Mouse (Mus musculus) kidney, postnatal 4 days (tissue): ENCODE measurements around the gene Fgfr4.

ENCODE experiments used
- DNase-seq, 2 experiments: peaks; one replicate each; pipeline ENCODE4 v3.0.0; 2021; ENCODE audit warnings: mixed read lengths in 2 of 2

Fgfr4 gene

DNA sequence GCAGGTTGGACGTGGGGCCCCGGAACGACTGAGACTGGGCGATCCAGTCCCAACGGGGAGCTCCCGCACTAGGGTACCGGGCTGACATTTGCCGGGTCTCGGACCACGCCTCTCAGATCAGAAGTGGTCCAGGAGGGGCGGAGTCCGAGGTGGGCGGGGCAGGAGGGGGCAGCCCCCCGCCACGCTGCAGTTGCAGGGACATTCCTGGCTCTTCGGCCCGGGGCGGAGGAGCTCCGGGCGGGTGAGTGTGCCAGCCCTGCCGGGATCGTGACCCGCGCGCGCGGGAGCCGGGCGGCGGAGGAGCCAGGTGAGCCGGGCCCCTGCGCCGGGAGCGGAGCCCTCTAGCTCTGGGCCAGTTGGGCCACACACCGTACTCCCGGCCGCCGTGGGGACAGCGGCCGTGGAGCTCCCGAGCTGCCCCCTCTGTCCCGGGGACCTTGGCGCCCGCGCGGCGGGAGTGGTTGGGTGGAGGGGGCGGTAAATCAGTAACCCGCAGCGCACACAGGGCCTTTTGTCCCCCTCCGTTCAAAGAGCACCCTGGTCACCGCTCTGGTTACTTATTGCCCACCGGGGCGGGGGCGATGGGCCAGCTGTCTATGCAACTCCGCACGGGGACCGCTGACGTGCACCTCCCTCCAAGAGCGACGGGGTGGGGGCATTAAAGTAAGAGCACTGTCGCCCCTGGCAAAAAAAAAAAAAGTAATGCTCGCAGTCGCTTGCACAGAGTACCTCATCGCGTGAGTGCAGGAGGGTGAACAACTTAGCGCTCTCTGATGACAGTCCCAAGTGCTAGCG lies at the start of gene Fgfr4:
Gene Fgfr4, plus strand, starts transcription at position 20 of the 795 bp plus-strand sequence.
- peak; percentile 85 to 91 for DNase-seq

DNA sequence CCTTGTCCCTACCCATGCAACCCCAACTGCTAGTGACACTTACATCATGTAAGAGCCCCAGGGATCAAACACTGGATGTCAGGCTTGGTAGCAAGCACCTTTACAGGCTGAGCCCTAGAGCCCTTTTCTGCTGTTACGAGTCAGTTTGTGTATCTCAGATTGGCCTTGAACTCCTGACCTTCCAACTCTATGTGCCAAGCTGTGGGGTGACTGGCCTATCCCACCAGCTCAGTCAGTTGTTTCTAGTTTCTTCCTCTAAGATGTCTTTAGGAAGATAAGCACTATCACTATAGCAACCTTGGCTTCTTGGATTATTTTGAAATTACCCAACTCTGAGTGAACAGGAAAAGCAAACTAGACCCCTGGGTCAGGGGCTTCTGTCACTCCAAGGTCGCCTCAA lies 49.1 kb upstream of the Fgfr4 start:
- no peak for DNase-seq

DNA sequence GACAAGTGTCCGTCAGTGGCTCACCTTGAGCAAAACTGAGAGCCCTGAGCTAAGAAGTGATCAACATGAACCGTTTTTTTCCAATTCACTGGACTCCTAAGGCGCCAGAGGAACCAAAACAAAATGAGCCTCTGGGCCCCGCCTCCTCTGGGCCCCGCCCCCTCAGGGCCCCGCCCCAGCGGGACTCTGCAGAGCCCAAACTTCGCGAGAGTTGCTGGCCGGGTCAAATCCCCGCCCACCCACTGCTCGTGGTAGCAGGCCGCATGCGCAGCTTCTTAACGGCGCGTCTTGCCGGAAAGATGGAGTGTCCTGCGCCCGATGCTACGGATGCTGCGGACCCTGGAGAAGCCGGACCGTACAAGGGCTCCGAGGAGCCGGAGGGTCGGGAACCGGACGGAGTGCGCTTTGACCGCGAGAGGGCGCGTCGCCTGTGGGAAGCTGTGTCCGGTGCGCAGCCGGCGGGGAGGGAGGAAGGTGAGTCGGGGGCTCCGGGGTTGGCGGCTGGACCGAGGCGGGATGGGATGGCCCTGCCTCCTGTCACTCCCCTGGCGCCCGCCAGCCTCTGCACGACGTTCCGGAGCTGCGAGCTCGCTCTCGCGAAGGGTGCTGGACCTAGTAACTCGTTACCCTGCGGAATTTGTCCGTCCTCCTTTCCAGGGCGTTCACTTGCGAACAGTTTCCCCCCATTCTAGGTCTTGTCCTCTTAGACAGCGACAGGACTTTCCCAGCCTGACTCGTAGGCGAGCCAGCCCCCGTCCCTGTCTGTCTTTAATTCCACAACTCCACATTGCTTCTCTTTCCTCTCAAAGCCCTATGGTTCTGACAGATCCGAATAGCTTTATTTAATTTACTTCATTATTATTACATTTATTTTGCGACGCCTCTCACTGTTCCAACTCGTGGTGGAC lies 47.1 kb upstream of the Fgfr4 start, which contains the start of gene Zfp346:
Gene Zfp346, plus strand, starts transcription at position 267 of the 908 bp plus-strand sequence.
- DNase-seq, result peak; percentile 99

DNA sequence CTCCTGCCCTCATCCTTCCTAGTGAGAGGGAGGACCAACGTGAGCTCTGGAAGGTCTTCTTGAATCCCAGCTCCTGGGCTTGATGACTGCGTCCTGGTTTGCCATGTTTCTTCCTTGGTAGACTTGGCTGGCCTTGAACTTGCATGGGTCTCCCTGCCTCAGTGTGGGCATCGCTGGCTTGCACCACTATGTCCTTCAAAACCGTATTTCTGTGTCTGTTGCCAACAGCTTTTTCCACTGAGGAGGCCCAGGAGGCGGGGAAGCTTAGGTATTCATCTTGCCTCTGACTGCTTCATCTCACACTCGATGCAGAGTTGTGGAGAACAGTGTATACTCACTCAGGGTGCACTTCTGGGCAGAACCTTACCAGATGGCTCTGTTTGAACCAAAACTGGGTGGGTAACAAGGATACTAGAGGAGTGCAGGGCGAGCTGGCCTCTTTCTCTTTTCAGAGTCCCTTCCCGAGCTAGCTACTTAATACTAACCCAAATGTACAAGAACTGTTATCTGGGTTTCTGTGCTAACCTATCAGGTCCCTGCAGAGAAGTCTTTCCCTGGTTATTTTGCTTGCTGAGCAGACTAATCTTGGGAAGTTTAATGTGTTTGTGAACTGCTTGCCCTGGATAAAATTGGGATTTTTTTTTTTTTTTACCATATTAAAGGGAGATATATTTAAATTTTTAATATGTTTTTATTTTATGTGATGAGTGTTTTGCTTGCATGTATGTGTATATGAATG lies 46.3 kb upstream of the Fgfr4 start:
- DNase-seq, result peak in 1 of 2 experiments; percentile 9

DNA sequence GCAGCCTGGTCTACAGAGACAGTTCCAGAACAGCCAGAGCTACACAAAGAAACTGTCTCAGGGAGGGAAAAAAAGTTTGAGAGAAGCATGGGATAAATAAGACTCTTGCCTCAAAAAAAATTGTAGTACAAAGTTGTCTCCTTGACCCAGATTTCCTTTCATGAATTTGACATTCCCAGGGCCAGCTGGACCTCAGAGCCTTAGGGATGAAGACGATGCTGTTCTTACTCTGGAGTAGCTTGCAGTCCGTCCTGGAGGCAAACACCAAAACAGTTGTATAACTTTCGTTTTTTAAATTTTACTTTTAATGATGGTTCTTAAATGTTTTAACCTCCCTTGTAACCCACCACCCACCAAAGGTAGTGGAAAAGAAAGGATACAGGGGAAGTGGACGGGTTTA lies 45.3 kb upstream of the Fgfr4 start:
- no peak for DNase-seq

DNA sequence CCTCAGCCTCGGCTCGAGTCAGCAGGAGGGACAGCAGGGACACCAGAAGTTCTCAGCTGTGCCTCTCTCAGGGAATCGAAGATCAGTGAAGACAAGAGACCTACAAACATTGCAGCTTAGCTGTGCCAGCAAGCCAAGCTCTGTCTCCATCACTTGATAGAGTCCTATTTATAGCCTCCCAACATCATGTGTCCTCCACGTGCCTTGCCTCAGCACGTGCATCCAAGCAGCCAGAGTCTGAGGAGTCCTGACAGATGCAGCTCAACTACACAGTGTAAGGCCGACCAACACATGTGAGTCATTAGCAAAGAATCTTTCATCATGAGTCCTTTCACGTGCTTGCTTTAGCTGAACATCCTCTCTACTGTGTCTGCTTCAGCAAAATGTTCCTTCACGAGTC lies 44.7 kb upstream of the Fgfr4 start:
- DNase-seq, result no peak

DNA sequence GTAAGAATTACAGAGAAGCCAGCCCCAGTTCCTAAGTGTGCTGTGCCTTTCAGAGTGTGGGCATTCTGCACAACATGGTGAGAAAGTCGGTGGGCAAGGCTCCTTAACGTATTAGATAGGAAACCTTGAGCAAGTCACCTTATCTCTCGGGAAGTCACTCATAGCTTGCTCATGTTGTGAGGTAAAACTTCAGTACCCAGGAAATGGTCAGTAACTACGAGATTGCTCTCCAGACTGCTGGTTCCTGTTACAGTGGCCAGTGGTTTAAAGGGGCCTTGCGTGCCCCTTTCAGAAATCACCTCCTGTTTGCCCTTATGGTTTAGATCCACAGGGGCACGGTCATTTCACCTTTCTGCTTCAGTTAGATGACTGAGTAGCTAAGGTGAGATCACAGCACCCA lies 38.1 kb upstream of the Fgfr4 start:
- DNase-seq, result no peak

DNA sequence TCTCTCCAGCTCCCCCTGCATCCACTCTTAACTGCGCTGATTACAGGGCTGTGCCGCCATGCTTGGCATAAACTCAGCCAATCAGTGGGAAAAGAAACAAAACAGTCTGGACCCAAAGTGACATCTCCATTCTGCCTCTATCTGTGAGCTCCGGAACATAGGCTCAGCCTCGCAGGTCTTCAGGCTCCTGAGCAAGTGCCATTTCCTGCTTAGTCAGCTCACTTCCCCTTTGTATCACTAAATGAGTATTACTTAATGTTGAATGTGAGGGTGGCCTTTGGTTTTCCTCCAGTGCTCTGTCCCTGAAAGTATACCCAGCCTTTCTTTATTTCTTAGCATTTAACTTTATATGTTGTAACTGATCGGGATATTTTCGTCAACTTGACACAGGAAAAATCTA lies 27.5 kb upstream of the Fgfr4 start:
- no peak for DNase-seq

DNA sequence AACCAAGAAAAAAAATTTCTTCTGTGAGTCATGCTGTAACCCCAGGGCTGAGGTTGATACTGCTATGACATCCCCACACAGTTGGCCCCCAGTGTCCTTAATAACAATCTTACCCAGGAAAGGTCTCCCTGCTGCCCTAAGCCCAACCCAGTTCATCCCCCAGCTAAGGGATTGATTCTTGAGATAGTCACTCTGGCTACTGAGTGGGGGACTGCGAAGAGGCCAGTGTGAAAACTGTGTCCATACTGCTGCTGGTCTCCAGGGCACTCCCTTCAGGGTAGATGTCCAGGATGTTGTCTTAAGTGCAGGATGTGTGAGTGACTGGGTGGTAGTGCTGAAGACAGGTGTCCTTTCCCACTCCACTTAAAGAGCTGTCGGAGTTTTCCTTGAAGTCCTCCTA lies 19.0 kb upstream of the Fgfr4 start, which contains the start of gene Gm17617:
Gene Gm17617, minus strand, starts transcription at position 101 of the 400 bp plus-strand sequence.
- DNase-seq, result no peak

DNA sequence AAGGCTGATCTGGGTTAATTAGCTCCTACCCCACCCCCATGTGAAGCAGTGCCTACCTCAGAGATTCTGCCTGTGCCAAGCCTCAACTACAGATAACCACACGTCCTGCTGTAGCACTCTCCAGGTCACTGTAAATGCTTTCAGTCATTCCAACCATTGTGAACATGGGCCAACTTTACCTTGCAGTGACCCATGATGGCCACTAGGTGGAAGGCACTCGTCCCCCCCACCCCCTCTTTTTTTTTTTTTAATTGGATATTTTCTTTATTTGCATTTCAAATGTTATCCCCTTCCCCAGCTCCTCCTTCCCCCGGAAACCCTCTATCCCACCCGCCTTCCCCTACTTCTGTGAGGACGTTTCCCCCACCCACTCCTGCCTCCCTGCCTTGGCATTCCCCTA lies 17.1 kb upstream of the Fgfr4 start:
- peak in 1 of 2 experiments; percentile 43 for DNase-seq

DNA sequence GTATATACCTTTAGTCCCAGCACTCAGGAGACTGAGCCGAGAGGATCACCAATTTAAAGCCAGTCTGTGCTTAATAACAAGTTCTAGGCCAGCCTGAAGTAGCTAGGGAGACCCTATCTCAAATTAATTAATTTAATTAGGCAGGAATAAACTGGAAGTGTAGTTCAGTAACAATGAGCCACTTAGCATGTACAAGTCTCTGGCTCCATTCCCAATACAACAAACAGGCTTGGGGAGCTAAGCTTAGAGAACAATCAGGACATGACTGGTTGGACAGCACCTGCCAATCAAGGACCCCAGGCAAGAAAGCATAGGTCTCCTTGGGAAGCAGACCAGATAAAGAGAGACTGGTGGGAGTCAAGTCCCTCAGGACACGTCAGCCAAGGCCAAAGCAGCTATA lies 12.2 kb upstream of the Fgfr4 start:
- no peak for DNase-seq

DNA sequence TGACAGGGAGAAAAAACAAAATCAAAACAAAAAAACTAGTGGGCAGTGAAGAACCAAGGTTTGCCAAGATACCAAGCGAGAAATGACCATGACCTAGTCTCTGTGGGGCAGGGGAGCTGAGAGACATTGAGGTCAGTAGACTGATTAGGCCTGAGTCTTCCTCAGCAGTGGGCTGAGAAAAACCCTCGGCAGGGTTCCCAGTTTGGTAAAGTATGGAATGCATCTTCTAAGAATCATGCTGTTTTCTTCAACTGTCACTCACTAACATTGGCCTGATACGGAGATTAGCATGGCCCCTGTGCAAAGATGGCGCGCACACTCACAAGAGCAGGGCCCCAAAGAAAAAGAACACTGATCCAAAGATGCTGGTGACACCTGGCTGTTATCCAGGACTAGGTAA lies 1.5 kb downstream of the Fgfr4 start:
- DNase-seq, result no peak

DNA sequence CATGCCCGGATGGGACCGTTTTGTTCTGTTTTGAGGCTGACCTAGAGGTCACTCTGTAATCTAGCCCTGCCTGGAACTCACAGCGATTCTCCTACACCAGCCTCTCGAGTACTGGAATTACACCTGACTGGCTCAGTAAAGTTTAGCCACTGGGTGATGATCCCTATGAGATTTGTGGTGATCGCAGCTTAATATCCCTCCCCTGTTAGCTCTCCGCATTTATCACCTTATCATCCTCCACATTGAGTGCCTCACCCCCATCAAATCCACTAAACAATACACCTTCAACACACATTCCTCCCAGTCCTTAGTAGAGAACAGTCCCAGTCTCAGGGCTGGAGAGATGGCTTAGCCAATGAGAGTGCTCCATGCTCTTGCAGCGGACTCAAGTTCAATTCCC lies 9.9 kb downstream of the Fgfr4 start:
- no peak for DNase-seq

DNA sequence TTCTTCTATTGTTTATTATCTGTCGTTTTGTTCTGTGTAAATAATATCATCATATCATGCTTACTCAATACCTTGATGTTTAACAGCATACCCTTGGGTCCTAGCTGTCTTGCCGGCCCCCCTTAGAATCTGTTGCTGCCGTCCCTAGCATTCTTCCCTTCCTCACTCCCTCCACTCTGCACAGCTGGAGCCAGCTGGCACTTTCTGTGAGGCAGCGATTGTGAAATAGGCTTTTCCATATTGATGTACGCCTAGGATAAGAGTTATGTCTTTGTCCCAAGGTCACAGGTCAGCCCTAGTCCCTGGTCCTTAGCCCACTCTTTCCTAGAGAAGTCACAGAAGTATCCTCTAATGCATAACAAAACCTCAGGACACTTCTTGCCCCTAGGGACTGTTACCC lies 11.1 kb downstream of the Fgfr4 start:
- DNase-seq, result peak; percentile 79 to 83

DNA sequence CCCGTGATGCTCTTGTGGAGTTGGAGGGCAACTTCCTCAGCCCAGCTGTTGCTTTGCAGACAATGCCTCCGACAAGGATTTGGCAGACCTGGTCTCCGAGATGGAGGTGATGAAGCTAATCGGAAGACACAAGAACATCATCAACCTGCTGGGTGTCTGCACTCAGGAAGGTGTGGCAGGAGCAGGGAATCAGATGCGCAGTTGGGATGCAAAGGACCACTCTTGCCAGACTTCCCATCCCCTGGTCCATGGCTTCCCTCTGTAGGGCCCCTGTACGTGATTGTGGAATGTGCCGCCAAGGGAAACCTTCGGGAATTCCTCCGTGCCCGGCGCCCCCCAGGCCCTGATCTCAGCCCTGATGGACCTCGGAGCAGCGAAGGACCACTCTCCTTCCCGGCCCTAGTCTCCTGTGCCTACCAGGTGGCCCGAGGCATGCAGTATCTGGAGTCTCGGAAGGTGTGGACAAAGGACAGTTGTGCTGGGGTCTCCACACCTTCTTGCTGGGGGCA lies 13.4 kb downstream of the Fgfr4 start:
- no peak for DNase-seq

DNA sequence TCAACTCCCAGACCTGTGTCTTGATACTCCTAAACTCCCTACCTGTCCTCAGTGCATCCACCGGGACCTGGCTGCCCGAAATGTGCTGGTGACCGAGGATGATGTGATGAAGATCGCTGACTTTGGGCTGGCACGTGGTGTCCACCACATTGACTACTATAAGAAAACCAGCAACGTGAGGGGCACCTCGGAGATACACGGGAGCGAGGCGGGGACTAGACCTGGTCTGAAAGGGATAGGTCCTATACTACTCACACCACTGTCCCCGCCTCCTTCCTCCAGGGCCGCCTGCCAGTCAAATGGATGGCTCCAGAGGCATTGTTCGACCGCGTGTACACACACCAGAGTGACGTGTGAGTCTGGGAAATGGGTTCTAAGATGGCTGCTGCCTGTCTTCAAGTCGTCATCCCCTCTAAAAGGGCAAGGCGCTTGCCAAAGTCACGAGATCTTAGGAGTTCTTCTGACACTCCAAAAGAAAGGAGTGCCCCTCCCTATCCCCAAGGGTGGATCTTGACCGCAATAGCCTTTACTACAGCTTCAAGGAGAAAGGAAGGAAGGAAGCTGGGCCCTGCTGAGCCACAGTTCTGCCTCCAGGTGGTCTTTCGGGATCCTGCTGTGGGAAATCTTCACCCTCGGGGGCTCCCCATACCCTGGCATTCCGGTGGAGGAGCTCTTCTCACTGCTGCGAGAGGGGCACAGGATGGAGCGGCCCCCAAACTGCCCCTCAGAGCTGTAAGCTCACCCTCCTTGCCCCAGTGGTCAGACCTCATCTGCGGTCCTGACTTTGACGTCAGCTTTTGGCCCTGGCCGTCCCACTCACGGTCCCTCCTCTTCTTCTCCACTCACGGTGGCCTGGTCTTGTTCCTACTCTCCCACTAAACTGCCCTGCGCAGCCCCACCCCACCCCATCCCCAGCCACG lies 14.6 kb downstream of the Fgfr4 start:
- DNase-seq, result no peak

DNA sequence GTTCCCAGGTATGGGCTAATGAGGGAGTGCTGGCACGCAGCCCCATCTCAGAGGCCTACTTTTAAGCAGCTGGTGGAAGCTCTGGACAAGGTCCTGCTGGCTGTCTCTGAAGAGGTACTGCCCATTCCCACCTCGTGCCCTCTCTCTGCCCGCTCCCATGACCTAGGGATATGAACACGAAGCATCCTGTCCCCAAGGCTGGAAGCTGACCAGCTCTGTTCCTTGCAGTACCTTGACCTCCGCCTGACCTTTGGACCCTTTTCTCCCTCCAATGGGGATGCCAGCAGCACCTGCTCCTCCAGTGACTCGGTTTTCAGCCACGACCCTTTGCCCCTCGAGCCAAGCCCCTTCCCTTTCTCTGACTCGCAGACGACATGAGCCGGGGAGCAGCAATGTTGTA lies 15.4 kb downstream of the Fgfr4 start:
- peak; percentile 28 to 43 for DNase-seq

DNA sequence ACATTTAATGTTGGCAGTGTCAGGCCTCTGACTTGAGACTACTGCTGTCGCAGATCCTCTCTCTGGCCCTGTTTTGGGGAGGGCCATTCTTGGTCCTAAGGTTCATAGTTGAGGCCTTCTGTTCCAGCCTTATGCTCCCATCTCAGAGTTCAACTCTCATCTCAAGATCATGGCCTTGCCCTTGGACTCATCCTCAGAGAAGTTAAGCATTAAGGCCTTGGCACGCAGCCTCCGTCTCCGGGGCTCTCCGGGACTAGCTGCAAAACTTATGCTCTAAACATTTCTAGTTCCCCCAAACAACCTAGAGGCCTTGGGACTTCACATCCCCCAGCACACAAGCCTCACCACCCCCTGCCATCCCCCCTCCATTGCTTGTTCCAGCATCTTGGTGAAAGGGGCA lies 15.8 kb downstream of the Fgfr4 start:
- peak in 1 of 2 experiments; percentile 32 for DNase-seq

DNA sequence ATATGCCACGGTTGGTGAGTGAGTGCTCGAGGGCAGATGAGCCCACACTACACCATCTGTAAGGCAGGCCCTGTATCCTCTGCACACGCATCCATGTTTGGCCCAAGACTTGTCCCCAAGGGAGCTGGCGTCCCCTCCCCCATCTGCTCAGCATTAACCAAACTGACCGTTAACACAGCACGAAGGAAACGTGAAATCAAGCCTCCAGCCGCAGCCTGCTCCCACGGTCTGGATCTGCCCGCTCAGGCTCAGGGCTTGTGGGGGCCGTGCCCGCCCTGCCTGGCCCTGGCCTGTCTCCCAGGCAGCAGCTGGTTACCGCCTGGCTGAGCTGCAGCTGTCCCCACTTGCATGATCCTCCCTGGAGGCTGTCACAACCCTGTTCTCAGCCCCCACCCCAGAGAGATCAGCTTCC lies 16.5 kb downstream of the Fgfr4 start:
- DNase-seq, result peak; percentile 82 to 90

DNA sequence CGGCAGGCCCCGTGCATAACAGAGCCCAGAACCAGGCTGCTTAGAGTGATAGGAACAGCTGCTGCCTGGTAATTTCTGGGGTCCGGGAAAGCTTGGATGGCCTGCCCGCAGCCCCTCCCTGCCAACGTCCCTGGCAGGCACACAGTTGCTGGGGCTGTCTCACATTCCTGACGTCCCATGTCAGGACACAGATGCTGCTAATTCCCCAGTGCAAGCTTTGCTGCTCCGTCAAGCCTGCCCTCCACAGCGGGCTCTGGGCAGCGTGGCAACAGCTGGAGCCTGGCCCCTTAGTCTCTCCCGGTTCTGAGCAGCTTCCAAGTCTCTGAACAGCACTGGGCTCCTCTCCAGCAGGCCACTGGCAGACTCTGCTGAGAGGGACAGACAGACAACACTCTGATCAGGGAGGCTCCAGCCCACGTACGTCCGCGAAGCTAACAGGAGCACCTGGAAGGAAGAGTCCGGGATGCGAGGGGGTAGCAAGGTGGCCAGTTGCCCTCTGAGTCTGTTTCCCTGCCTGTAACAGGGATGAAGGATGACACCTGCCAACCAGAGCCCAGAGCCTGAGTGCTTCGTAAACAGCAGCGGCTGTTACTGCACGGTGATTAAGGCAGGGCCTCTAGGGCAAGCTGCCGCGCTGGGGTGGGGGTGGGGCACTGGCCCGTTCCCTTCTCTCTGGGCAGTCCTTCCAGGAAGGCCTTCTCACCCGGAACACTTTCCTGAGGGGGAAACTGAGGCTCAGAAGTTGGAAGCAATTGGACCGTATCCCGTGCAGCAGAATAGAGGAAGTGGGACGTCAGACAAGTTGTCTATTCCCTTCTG lies 19.3 kb downstream of the Fgfr4 start:
- peak; percentile 62 to 74 for DNase-seq

DNA sequence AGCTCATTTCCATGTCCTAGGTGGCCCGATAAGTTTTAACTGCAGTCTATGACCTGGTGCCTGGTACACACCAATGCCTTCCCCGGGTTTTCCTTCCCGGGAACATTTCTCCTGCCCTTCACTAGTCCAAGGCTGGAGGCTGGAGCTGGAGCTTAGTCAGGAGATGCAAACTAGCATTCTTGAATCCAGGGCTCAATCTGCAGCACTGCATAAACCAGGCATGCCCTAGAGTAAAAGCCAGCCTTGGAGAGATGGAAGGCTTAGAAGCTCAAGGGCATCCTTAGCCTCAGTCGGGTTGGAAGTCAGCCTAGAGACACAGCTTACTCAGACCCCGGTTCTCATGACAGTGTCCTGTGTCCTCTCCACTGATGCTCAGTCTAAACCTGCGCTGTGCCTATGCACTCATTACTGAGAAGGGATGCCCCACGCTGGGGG lies 19.9 kb downstream of the Fgfr4 start:
- DNase-seq, result peak in 1 of 2 experiments; percentile 19
